Mouse (Mus musculus) layer of hippocampus, postnatal 10 days (tissue): ENCODE data around the gene Alx3. TPM values are rescaled to one million over a fixed set of nuclear protein-coding genes. Genes with fewer than 3 reads are reported as not detected.
A peak's percentile ranks its signal among the peaks of the same experiment; 100 is the strongest.

Source experiments
- DNase-seq, 2 experiments: peaks; one replicate each; pipeline ENCODE4 v3.0.0; 2021; ENCODE audit warnings: low spot score in 2 of 2
- long read RNA-seq: library from polyadenylated mRNA; stranded (forward); transcript quantifications from one replicate; pipeline ENCODE4 v2.0.0, GENCODE M21; 2023
- total RNA-seq, 2 experiments: library from RNA; stranded (reverse); gene quantifications; 2 replicates each; pipeline ENCODE4 v1.2.3; 2021

The Alx3 gene
- total RNA-seq: under 1 TPM; 0.37 to 0.40 TPM
- long read RNA-seq: 0 reads

DNA sequence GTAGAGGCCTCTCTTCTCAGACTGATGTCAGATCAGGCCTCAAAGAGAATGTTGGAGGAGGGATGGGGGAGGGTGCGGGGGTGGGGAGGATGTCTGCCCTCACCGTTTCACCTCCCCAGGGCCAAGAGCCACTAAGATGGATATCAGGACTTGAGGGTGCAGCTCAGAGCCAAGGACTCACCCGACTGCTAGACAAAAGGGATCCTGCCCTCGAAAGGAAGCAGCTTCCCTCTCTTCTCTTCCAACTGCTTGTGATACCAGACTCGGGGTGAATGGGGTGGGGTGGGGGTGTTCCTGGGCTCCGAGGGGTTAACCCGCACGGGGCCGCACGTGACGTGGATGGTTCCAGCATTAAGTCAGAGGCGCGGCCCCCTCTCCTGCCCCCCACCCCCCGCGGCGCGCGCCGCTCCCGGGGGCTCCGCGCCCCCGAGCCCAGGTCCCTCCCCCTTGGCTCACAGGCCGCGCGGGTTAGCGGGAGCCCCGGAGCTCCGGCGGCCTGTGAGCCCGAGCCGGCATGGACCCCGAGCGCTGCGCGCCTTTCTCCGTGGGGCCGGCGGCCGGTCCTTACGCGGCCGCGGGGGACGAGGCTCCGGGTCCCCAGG is at the start of gene Alx3:
TSS of gene Alx3 (plus strand) at position 370 of the 602 bp plus-strand sequence.
- no peak for DNase-seq

- DNase-seq: no peak
Observed at GRCm38 (mm10) chr3:107545278-107545677, 49.6 kb upstream of the Alx3 start.

DNA sequence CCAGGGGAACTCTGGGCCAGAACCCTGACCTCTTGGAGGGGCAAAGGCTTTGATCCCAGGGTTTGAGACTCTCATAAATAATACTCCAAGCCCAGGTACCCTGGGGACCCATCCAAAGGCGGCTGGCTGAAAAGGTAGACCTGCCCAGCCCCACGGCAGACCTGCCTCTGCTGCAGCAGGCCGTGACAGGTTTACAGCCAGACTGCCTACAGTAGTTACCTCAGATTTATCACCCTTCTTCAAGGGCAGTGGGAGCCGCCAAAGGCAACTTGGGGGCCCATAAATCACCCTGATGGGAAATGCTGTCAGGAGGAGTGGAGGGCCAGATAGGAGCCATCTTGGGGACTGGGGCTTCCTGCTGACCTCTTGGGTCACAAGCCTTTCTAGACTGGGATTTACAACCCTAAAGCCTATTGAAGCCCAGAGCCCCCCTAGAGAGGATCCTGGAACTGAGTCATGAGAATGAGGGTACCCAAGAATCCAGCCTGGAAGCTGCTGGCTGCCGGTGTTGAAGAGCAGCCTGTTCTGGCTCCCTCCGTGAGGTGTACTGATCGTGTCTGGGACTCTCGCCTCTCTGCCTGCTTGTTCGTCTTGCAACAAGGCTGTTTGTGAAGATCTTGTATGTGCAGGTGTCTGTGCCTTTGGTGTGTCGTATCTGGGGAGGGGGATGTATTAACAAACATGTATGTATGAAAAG is 49.0 kb upstream of the Alx3 start:
- DNase-seq: no peak

- DNase-seq: peak in 1 of 2 experiments; percentile 39
Observed at GRCm38 (mm10) chr3:107546956-107547355, 47.9 kb upstream of the Alx3 start.

DNA sequence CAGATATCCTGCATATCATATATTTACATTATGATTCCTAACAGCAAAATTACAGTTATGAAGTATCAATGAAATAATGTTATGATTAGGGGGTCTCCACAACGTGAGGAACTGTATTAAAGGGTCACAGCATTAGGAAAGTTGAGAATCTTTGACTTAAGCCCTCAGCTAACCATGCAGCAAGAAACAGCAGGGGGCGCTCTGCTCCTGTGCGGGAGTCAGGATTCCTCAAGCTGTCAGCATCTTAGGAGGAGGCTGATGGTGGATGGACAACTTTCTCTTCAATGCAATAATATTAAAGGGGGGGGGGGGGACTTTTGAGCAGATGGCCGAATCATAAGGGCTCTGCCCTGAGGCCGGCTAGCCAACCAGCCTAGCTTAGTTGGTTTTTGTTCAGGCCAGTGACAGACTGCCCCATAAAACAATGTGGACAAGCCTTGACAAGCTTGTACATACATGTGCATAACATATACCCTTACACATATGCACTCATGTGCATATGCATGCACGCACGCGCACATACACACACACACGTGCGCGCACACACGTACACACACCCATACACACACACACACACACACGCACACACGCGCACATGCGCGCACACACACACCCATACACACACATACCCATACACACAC is 44.3 kb upstream of the Alx3 start:
- peak; percentile 73 to 75 for DNase-seq

GRCm38 (mm10) chr3:107554842-107555241 is 40.0 kb upstream of the Alx3 start, which contains the start of gene Ubl4b:
TSS of gene Ubl4b (minus strand) at chr3:107555073.
- DNase-seq: no peak

GRCm38 (mm10) chr3:107558740-107559139 is 36.1 kb upstream of the Alx3 start:
- no peak for DNase-seq

DNA sequence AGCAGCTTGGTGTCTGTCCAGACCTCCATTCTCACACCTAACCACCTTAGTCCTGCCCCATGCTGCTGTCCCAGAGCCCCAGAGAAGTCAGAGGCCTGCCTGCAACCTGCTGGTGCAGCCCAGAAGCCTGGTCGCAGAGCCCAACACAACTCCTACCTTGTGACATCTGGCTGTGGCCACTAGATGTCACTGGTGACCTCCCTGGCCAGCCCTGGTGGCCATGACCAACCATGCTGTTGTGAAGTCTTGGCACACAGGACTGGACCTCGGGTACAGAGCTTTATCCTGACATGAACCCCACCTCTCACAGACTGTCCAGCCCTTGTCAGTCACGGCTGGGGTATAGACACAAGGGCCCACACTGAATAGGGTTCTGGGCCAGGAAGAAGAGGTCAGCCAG is 35.6 kb upstream of the Alx3 start:
- DNase-seq: peak; percentile 60 to 75

DNA sequence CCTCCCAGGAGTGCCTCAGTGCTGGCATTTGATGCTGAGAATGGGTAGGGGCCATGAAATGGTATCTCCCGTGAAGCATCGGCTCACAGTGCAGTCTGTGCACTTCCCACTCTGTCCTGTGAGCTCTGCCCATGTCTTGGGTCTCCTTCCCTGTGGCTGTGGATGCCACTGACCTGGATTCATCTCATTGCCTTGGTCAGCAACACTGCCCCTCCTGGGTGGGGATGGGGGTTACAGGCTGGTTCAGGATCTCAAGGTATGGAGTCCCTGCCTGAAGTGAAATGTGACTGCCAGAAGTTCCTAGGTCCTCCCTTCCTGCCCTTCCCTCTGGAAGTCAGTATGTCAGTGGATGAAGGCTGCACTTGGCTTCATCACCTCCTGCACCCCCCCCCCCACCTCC is 32.7 kb upstream of the Alx3 start:
- DNase-seq: no peak

GRCm38 (mm10) chr3:107562591-107562990 is 32.2 kb upstream of the Alx3 start:
- no peak for DNase-seq

GRCm38 (mm10) chr3:107563880-107564279 is 31.0 kb upstream of the Alx3 start:
- no peak for DNase-seq

GRCm38 (mm10) chr3:107565331-107565730 is 29.5 kb upstream of the Alx3 start:
- no peak for DNase-seq

GRCm38 (mm10) chr3:107567766-107568165 is 27.1 kb upstream of the Alx3 start:
- DNase-seq: no peak

DNA sequence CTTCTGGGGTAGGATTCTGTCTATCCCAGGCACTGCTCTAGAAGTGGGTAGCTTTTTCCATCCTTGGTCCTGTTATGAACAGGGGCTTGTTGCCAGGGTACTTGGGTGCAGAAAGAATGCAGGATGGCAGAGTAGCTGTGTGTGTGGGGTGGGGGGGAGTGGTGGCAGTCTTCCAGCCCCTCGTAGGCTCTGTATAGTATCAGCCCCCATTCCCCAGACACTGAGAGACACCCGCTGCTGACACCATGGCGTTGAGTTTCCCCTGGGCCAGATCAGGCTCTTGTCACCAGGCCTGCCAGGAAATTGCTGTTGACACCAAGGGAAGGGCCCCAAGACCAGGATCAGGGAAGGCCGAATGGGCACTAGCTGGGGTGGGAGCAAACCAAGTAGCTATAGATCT is 26.1 kb upstream of the Alx3 start:
- no peak for DNase-seq

GRCm38 (mm10) chr3:107571205-107571604 is 23.6 kb upstream of the Alx3 start:
- no peak for DNase-seq

GRCm38 (mm10) chr3:107576807-107577206 is 18.0 kb upstream of the Alx3 start:
- DNase-seq: no peak

DNA sequence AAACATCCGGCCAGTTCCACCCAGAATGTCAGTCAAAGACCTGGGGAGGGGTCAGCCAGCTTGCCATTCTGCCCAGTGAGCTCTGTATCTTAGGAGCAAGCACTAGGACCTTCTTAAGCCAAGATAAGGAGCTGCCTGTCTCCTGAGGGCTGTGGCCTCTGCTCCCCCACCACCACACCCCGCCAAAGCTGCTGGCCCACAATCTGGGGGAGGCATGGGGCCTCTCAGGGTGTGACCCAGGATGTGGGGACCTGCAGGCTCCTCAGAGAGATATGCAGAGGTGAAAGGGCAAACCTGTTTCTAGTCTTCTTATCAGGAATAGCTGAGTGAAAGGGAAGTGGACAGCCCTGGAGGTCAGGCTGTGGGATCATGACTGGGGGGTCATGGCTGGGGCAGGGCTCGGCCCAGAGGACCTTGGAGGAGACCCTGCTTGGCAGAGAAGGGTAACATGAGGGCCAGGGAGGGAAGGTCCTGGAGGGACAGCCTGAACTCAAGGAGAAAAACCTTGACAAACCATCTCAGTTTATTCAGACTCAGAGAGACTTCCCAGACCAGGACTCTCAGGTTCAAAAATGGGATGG is 16.9 kb upstream of the Alx3 start:
- DNase-seq: no peak

GRCm38 (mm10) chr3:107579466-107579865 is 15.4 kb upstream of the Alx3 start:
- DNase-seq: peak; percentile 76 to 79

DNA sequence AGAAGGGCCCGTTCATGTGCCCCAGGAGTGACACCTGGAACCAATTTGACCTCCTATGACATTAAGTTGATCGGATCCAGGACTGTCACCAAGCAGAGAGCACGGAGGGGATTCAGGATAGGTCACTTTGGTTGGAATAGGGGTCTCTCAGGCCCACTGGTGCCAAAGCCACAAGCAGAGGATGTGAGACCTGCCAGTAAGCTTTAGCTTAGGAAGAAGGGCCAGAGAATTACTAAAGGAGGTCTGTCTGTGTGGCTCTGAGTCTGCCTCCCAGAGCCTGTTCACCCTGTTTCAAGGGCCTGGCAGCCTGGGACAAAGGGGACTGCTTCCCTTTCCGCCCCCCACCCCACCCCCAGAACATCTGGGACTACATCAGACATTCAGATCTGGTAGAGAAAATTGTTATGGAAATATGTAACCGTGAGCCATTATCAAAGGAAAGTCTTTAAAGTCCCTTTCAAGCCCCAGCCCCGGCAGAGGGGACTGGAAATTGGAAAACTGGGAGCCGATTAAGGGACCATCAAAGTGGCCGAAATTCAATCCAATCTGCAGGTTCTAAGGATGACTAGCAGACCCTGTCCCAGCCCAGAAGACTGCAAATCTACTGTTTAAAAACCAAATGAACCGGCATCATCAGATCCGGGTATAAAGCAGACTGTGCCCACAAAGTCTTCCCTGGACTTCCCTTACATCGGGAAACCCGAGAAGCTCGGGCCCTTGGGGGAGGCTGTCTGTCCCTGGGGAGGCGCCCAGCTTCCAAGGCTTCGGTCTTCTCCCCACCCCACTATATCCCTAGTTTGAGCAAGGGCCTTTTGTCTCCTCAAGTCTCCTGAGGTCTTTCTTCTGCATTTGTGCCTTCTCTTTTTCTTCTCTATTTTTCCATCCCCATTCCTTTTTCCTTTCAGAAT is 13.5 kb upstream of the Alx3 start:
- no peak for DNase-seq

GRCm38 (mm10) chr3:107582130-107582874 is 12.5 kb upstream of the Alx3 start:
- DNase-seq: no peak
